Mouse (Mus musculus) bone marrow macrophage, adult 2 months (primary cell): ENCODE data around the gene Magohb.

ENCODE experiments used
- CTCF ChIP-seq: IDR thresholded peaks from 2 replicates; pipeline ENCODE4 v1.5.1; 2012; ENCODE audit warnings: low read depth, mild to moderate bottlenecking, low read length, moderate library complexity
- POLR2A ChIP-seq: IDR thresholded peaks from 2 replicates; pipeline ENCODE4 v1.6.1; 2012; ENCODE audit warnings: mild to moderate bottlenecking, low read depth, low read length, borderline replicate concordance

DNA sequence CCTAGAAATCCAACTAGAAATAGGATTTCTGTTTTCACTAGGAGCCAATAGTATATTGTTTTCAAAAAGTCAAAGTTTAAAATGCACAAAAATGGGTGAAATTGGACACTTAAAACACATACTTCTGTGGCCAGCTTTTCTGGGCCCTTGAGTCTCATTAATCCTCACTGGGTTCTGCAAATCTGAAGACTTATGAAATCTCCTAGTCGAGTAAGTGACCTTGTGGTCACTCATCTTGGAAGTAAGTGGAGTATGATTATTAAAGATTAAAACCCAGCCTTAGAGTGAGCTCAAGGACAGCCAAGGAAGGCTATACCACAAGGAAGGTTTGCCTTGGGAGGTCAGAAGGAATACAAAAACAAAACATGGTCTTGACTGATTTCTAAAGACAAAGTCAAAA lies 22.7 kb downstream of the Magohb start:
- TF ChIP-seq CTCF, result no peak
- no peak for TF ChIP-seq POLR2A
